Mouse (Mus musculus): ENCODE results near the gene Crim1. TPM values are rescaled to one million over a fixed set of nuclear protein-coding genes. Genes with fewer than 3 reads are reported as not detected.

Crim1 gene
- polyA plus RNA-seq, 1 experiment: 55.2 TPM

GRCm38 (mm10) chr17:78392401-78393087 lies 192.5 kb downstream of the Crim1 start:
- TF ChIP-seq POLR2A (IDR thresholded peaks at IDR 0.05; ENCODE audit: low read depth, low read length) (no peak), CTCF (IDR thresholded peaks at IDR 0.05; ENCODE audit: borderline replicate concordance, insufficient read depth, low read length) (no peak)
- no peak overlapping the region for H3K4me3 ChIP-seq (ENCODE audit: insufficient read depth, low read length)
- peaks cover 22% of the 10 kb centered on the region for H3K4me1 ChIP-seq (ENCODE audit: control insufficient read depth, insufficient read depth, low read length)
- H3K27ac ChIP-seq (ENCODE audit: insufficient read depth, low read length): peak overlapping the region; percentile 97

- H3K4me3 ChIP-seq (ENCODE audit: insufficient read depth, low read length): no peak overlapping the region
- TF ChIP-seq POLR2A (IDR thresholded peaks at IDR 0.05; ENCODE audit: low read depth, low read length) (no peak), CTCF (IDR thresholded peaks at IDR 0.05; ENCODE audit: borderline replicate concordance, insufficient read depth, low read length) (no peak)
- H3K4me1 ChIP-seq (ENCODE audit: control insufficient read depth, insufficient read depth, low read length): peaks cover 26% of the 10 kb centered on the region
- H3K27ac ChIP-seq (ENCODE audit: insufficient read depth, low read length): peak overlapping the region; percentile 94
These were observed 200.2 kb downstream of the Crim1 start for GRCm38 (mm10) chr17:78400130-78400840.

GRCm38 (mm10) chr17:78401311-78401710 lies 201.3 kb downstream of the Crim1 start:
- no peak overlapping the region for H3K4me3 ChIP-seq (ENCODE audit: insufficient read depth, low read length)

GRCm38 (mm10) chr17:78401713-78402112 lies 201.7 kb downstream of the Crim1 start:
- Histone ChIP-seq H3K4me1 (ENCODE audit: control insufficient read depth, insufficient read depth, low read length) (peaks cover 26% of the 10 kb centered on the region), H3K27ac (ENCODE audit: insufficient read depth, low read length) (peak overlapping the region; percentile 94), H3K4me3 (ENCODE audit: insufficient read depth, low read length) (no peak overlapping the region)
- no peak for TF ChIP-seq CTCF (IDR thresholded peaks at IDR 0.05; ENCODE audit: borderline replicate concordance, insufficient read depth, low read length)
- TF ChIP-seq POLR2A (IDR thresholded peaks at IDR 0.05; ENCODE audit: low read depth, low read length): no peak

More at GRCm38 (mm10) chr17:78401311-78401710, 201.3 kb downstream of the Crim1 start:
- Histone ChIP-seq H3K4me1 (ENCODE audit: control insufficient read depth, insufficient read depth, low read length) (peaks cover 26% of the 10 kb centered on the region), H3K27ac (ENCODE audit: insufficient read depth, low read length) (peak overlapping the region; percentile 94)
- TF ChIP-seq CTCF (IDR thresholded peaks at IDR 0.05; ENCODE audit: borderline replicate concordance, insufficient read depth, low read length): no peak
- no peak for TF ChIP-seq POLR2A (IDR thresholded peaks at IDR 0.05; ENCODE audit: low read depth, low read length)

GRCm38 (mm10) chr17:78402174-78402573 lies 202.1 kb downstream of the Crim1 start:
- peaks cover 26% of the 10 kb centered on the region for H3K4me1 ChIP-seq (ENCODE audit: control insufficient read depth, insufficient read depth, low read length)
- H3K27ac ChIP-seq (ENCODE audit: insufficient read depth, low read length): peak overlapping the region; percentile 94
- TF ChIP-seq POLR2A (IDR thresholded peaks at IDR 0.05; ENCODE audit: low read depth, low read length) (no peak), CTCF (IDR thresholded peaks at IDR 0.05; ENCODE audit: borderline replicate concordance, insufficient read depth, low read length) (no peak)
- H3K4me3 ChIP-seq (ENCODE audit: insufficient read depth, low read length): no peak overlapping the region

GRCm38 (mm10) chr17:78403229-78403628 lies 203.2 kb downstream of the Crim1 start:
- peak overlapping the region; percentile 97 for H3K27ac ChIP-seq (ENCODE audit: insufficient read depth, low read length)
- no peak overlapping the region for H3K4me3 ChIP-seq (ENCODE audit: insufficient read depth, low read length)
- H3K4me1 ChIP-seq (ENCODE audit: control insufficient read depth, insufficient read depth, low read length): peaks cover 27% of the 10 kb centered on the region
- TF ChIP-seq CTCF (IDR thresholded peaks at IDR 0.05; ENCODE audit: borderline replicate concordance, insufficient read depth, low read length) (no peak), POLR2A (IDR thresholded peaks at IDR 0.05; ENCODE audit: low read depth, low read length) (no peak)

- H3K4me1 ChIP-seq (ENCODE audit: control insufficient read depth, insufficient read depth, low read length): peaks cover 30% of the 10 kb centered on the region
- no peak overlapping the region for H3K4me3 ChIP-seq (ENCODE audit: insufficient read depth, low read length)
- H3K27ac ChIP-seq (ENCODE audit: insufficient read depth, low read length): peak overlapping the region; percentile 97
- no peak for TF ChIP-seq CTCF (IDR thresholded peaks at IDR 0.05; ENCODE audit: borderline replicate concordance, insufficient read depth, low read length)
- TF ChIP-seq POLR2A (IDR thresholded peaks at IDR 0.05; ENCODE audit: low read depth, low read length): no peak
These were observed 203.8 kb downstream of the Crim1 start for GRCm38 (mm10) chr17:78403804-78404203.

GRCm38 (mm10) chr17:78405336-78405735 lies 205.3 kb downstream of the Crim1 start:
- H3K27ac ChIP-seq (ENCODE audit: insufficient read depth, low read length): no peak overlapping the region; the same call in 1 of the 2 replicates
- peaks cover 31% of the 10 kb centered on the region for H3K4me1 ChIP-seq (ENCODE audit: control insufficient read depth, insufficient read depth, low read length)
- no peak overlapping the region for H3K4me3 ChIP-seq (ENCODE audit: insufficient read depth, low read length)
- TF ChIP-seq POLR2A (IDR thresholded peaks at IDR 0.05; ENCODE audit: low read depth, low read length): no peak
- TF ChIP-seq CTCF (IDR thresholded peaks at IDR 0.05; ENCODE audit: borderline replicate concordance, insufficient read depth, low read length): no peak

- TF ChIP-seq POLR2A (IDR thresholded peaks at IDR 0.05; ENCODE audit: low read depth, low read length): no peak
- no peak for TF ChIP-seq CTCF (IDR thresholded peaks at IDR 0.05; ENCODE audit: borderline replicate concordance, insufficient read depth, low read length)
- H3K4me3 ChIP-seq (ENCODE audit: insufficient read depth, low read length): no peak overlapping the region
- H3K27ac ChIP-seq (ENCODE audit: insufficient read depth, low read length): no peak overlapping the region
- H3K4me1 ChIP-seq (ENCODE audit: control insufficient read depth, insufficient read depth, low read length): peaks cover 20% of the 10 kb centered on the region
These were observed 206.8 kb downstream of the Crim1 start for GRCm38 (mm10) chr17:78406854-78407253.

GRCm38 (mm10) chr17:78407581-78407980 lies 207.5 kb downstream of the Crim1 start:
- no peak overlapping the region for H3K27ac ChIP-seq (ENCODE audit: insufficient read depth, low read length)
- no peak overlapping the region for H3K4me3 ChIP-seq (ENCODE audit: insufficient read depth, low read length)
- TF ChIP-seq POLR2A (IDR thresholded peaks at IDR 0.05; ENCODE audit: low read depth, low read length) (no peak), CTCF (IDR thresholded peaks at IDR 0.05; ENCODE audit: borderline replicate concordance, insufficient read depth, low read length) (no peak)
- peaks cover 16% of the 10 kb centered on the region for H3K4me1 ChIP-seq (ENCODE audit: control insufficient read depth, insufficient read depth, low read length)

All from embryonic fibroblast, embryonic 13.5 days (primary cell).